Mouse (Mus musculus) CH12.LX (cell line): Measurements from ENCODE around the gene Itgb3bp. TPM values are rescaled to one million over a fixed set of nuclear protein-coding genes. Genes with fewer than 3 reads are reported as not detected.

Experiments
- DNase-seq: peaks from one replicate; pipeline ENCODE4 v3.0.0-alpha.2; 2013; ENCODE audit errors: extremely low read depth
- H3K27ac ChIP-seq: 2 replicates; pipeline ENCODE4 v1.5.1; 2012; ENCODE audit warnings: low read depth, mild to moderate bottlenecking, control low read depth, moderate library complexity; ENCODE audit not compliant: insufficient read depth
- H3K27me3 ChIP-seq: replicated peaks from 2 replicates; pipeline ENCODE3; 2012; ENCODE audit warnings: inconsistent platforms
- H3K36me3 ChIP-seq, 2 experiments: replicated peaks in 1 of 2; 2 replicates each; pipeline versions ENCODE3 to v1.6.1; 2012; ENCODE audit warnings: inconsistent platforms in 1 of 2, low read length in 1 of 2, mild to moderate bottlenecking in 1 of 2, mixed read lengths in 1 of 2, moderate library complexity in 1 of 2; ENCODE audit not compliant: control insufficient read depth in 1 of 2, insufficient read depth in 1 of 2
- H3K4me1 ChIP-seq, 2 experiments: 2 replicates each; pipeline ENCODE4 v1.6.1; 2012; ENCODE audit warnings: inconsistent platforms in 1 of 2, moderate library complexity in 1 of 2; ENCODE audit not compliant: insufficient read depth in 2 of 2, control insufficient read depth in 1 of 2
- H3K4me2 ChIP-seq: 2 replicates; pipeline ENCODE4 v1.6.1; 2012; ENCODE audit warnings: low read depth, mild to moderate bottlenecking, control low read depth; ENCODE audit not compliant: poor library complexity, insufficient read depth, severe bottlenecking
- H3K4me3 ChIP-seq, 3 experiments: fragments of 150-350 bp in 1 of 3; sonication (generic) in 1 of 3; replicated peaks in 1 of 3; 2 replicates each; pipeline versions ENCODE3 to v1.5.1; 2011 to 2012; ENCODE audit warnings: low read depth in 2 of 3, low read length in 2 of 3, mild to moderate bottlenecking in 2 of 3, moderate library complexity in 2 of 3, control low read depth in 1 of 3, improper control_type of control experiment in 1 of 3, inconsistent platforms in 1 of 3, mixed read lengths in 1 of 3; ENCODE audit not compliant: poor library complexity in 1 of 3
- H3K79me2 ChIP-seq: replicated peaks from 2 replicates; pipeline ENCODE4 v1.6.1; 2012; ENCODE audit warnings: mild to moderate bottlenecking, moderate library complexity; ENCODE audit not compliant: control insufficient read depth, poor library complexity, insufficient read depth, severe bottlenecking; ENCODE audit errors: extremely low read depth
- H3K9ac ChIP-seq: 2 replicates; pipeline ENCODE4 v1.6.1; 2012; ENCODE audit warnings: low read depth, mild to moderate bottlenecking, control low read depth, moderate library complexity; ENCODE audit not compliant: insufficient read depth
- H3K9me3 ChIP-seq: replicated peaks from 2 replicates; pipeline ENCODE3; 2012; ENCODE audit warnings: low read length, inconsistent platforms, mixed read lengths
- CHD2 ChIP-seq: IDR thresholded peaks from 2 replicates; pipeline ENCODE4 v1.6.1; 2011; ENCODE audit warnings: low read length, improper control_type of control experiment
- EP300 ChIP-seq: IDR thresholded peaks from 2 replicates; pipeline ENCODE4 v1.6.1; 2011; ENCODE audit warnings: low read length, improper control_type of control experiment
- ETS1 ChIP-seq: conservative IDR thresholded peaks from 2 replicates; pipeline ENCODE4 v1.6.1; 2012; ENCODE audit warnings: low read depth, mild to moderate bottlenecking, inconsistent platforms, low read length, improper control_type of control experiment, moderate library complexity
- IRF4 ChIP-seq: IDR thresholded peaks from 2 replicates; pipeline ENCODE4 v1.6.1; 2014; ENCODE audit warnings: low read depth, mild to moderate bottlenecking, inconsistent platforms, low read length, improper control_type of control experiment
- JUND ChIP-seq: conservative IDR thresholded peaks from 2 replicates; pipeline ENCODE4 v1.6.1; 2011; ENCODE audit warnings: low read depth, low read length, improper control_type of control experiment
- KAT2A ChIP-seq: IDR thresholded peaks from 2 replicates; pipeline ENCODE4 v1.6.1; 2012; ENCODE audit warnings: low read length, improper control_type of control experiment, inconsistent platforms; ENCODE audit not compliant: insufficient replicate concordance
- MAFK ChIP-seq: IDR thresholded peaks from 2 replicates; pipeline ENCODE4 v1.6.1; 2011; ENCODE audit warnings: low read length, improper control_type of control experiment; ENCODE audit not compliant: insufficient replicate concordance
- MAZ ChIP-seq: IDR thresholded peaks from 2 replicates; pipeline ENCODE4 v1.6.1; 2012; ENCODE audit warnings: low read depth, mild to moderate bottlenecking, inconsistent platforms, low read length, improper control_type of control experiment, moderate library complexity
- MEF2A ChIP-seq: IDR thresholded peaks from 2 replicates; pipeline ENCODE4 v1.6.1; 2014; ENCODE audit warnings: low read depth, mild to moderate bottlenecking, inconsistent platforms, low read length, improper control_type of control experiment, borderline replicate concordance
- PAX5 ChIP-seq: IDR thresholded peaks from 2 replicates; pipeline ENCODE4 v1.6.1; 2012; ENCODE audit warnings: low read length, inconsistent platforms, mixed read lengths
- RAD21 ChIP-seq: IDR thresholded peaks from 2 replicates; pipeline ENCODE4 v1.6.1; 2011; ENCODE audit warnings: low read depth, mild to moderate bottlenecking, low read length, improper control_type of control experiment, moderate library complexity
- SIN3A ChIP-seq: IDR thresholded peaks from 2 replicates; pipeline ENCODE4 v1.6.1; 2012; ENCODE audit warnings: low read length, improper control_type of control experiment, inconsistent platforms
- UBTF ChIP-seq: IDR thresholded peaks from 2 replicates; pipeline ENCODE4 v1.6.1; 2012; ENCODE audit warnings: low read depth, mild to moderate bottlenecking, inconsistent platforms, low read length, improper control_type of control experiment, moderate library complexity
- ZC3H11A ChIP-seq: IDR thresholded peaks from 2 replicates; pipeline ENCODE4 v1.6.1; 2012; ENCODE audit warnings: low read depth, mild to moderate bottlenecking, inconsistent platforms, low read length, improper control_type of control experiment
- dilution Hi-C: fragments of 300-500 bp; cut with MboI; formaldehyde crosslinking; loops from 2 replicates; pipeline ENCODE4 v1.14.3; 2020; ENCODE audit warnings: low sequenced_read_pairs; ENCODE audit not compliant: extremely low pct_unique_long_range_greater_than_20kb, extremely low pct_ligation_motif_present
- in situ Hi-C: fragments of 300-500 bp; cut with MboI; formaldehyde crosslinking; loops from 3 replicates; pipeline ENCODE4 v1.14.3; 2019; ENCODE audit warnings: low sequenced_read_pairs, low pct_ligation_motif_present, low pct_unique_long_range_greater_than_20kb, mixed read lengths
- polyA plus RNA-seq: library from polyadenylated mRNA; unstranded; fragments of >175 nt; gene quantifications from 2 replicates; pipeline ENCODE4 v1.2.1, GENCODE M21; 2012; ENCODE audit warnings: low read depth; ENCODE audit not compliant: insufficient read length
- total RNA-seq, 2 experiments: library from RNA; depleted of rRNA; stranded (reverse); fragments of 300-350 nt in 1 of 2; fragments of >200 nt in 1 of 2; gene quantifications; 2 replicates each; pipeline ENCODE4 v1.2.3; 2012 to 2014

The Itgb3bp gene
- total and polyA plus RNA-seq, 3 experiments = 9.9 to 29.1 (median 22.0) TPM

DNA sequence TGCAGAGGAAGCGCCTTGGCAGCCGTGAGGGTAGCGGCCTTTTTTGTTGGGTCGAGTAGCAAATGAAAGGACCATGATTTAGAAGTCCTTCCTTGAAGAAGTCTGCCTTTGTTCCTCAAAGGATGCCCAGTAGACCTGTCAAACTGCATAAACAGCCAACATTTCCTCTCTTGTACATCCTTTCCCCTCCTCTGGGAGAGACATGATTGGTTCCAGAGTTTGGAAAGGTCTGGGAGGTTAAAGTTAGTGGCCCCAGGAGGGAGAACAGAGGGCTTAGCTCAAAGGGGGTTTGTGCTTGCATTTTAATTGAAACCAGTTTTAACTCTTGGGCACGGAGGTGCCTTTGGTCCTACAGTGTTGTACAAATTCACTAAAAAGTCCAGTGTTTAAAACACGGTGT lies 36.9 kb upstream of the Itgb3bp start:
- H3K4me3 ChIP-seq = no peak overlapping the region
- TF ChIP-seq MEF2A (no peak), MAFK (no peak), ETS1 (no peak), ZC3H11A (no peak), MAZ (no peak), JUND (no peak), UBTF (no peak), KAT2A (no peak), SIN3A (no peak), EP300 (no peak), RAD21 (no peak), IRF4 (no peak), PAX5 (no peak), CHD2 (no peak)
- dilution Hi-C loops (no loop called here), in situ Hi-C loops (no loop called here)
- DNase-seq = no peak
- no peak overlapping the region for H3K4me2 ChIP-seq
- H3K4me1 ChIP-seq = no peaks in the 10 kb centered on the region
- no peak overlapping the region for H3K9ac ChIP-seq
- peaks cover 24 to 81% of the 10 kb centered on the region in 2 experiments for H3K36me3 ChIP-seq
- H3K9me3 ChIP-seq = no peaks in the 10 kb centered on the region
- no peaks in the 10 kb centered on the region for H3K27me3 ChIP-seq
- no peaks in the 10 kb centered on the region for H3K79me2 ChIP-seq
- H3K27ac ChIP-seq = no peak overlapping the region

DNA sequence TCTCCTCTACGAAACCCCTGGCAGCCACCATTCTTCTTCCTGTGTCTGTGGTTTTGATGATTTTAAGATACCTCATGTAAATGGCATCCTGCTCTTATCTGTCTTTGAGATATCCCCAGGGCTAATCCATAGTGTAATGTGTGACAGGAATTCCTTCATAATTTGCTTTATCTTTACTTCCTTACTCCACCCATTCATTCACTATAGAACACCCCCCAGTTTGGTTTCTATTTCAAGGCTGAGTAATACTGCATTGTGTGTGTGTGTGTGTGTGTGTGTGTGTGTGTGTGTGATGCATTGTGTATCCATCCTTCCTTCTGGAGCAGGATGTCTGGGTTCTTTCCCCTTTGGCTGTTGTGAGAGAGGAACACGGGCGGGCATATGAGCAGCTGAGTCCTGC lies 29.7 kb upstream of the Itgb3bp start:
- no peaks in the 10 kb centered on the region for H3K79me2 ChIP-seq
- peaks cover 8 to 29% of the 10 kb centered on the region in 2 experiments for H3K36me3 ChIP-seq
- no peak overlapping the region for H3K9ac ChIP-seq
- no peak for TF ChIP-seq IRF4
- TF ChIP-seq KAT2A = no peak
- dilution Hi-C loops (no loop called here), in situ Hi-C loops (no loop called here)
- no peak for DNase-seq
- no peak overlapping the region for H3K27ac ChIP-seq
- no peaks in the 10 kb centered on the region for H3K27me3 ChIP-seq
- H3K4me3 ChIP-seq = no peak overlapping the region
- H3K9me3 ChIP-seq = no peaks in the 10 kb centered on the region
- H3K4me1 ChIP-seq = peaks cover 0 to 23% of the 10 kb centered on the region in 2 experiments; a peak in 2 of 4 replicates
- H3K4me2 ChIP-seq = no peak overlapping the region
